Mouse (Mus musculus) embryonic facial prominence, embryonic 12.5 days (tissue): ENCODE data around the gene Lgals12. TPM values are rescaled to one million over a fixed set of nuclear protein-coding genes. Genes with fewer than 3 reads are reported as not detected.

Experiments
- ATAC-seq: fragments of 200-750 bp; cut with Nextera tagmentation; 2 replicates; pipeline ENCODE4 v1.8.0; 2017; ENCODE audit not compliant: insufficient number of reproducible peaks, insufficient read depth, low FRiP score, low TSS enrichment
- H3K27ac ChIP-seq: fragments of 300-500 bp; sonication (generic); 2 replicates; pipeline ENCODE4 v1.5.1; 2016; ENCODE audit warnings: mild to moderate bottlenecking
- H3K27me3 ChIP-seq: fragments of 300-500 bp; sonication (generic); 2 replicates; pipeline ENCODE4 v1.6.1; 2016; ENCODE audit warnings: mild to moderate bottlenecking, moderate library complexity
- H3K36me3 ChIP-seq: fragments of 300-500 bp; sonication (generic); 2 replicates; pipeline ENCODE4 v1.6.1; 2016; ENCODE audit warnings: mild to moderate bottlenecking
- H3K4me1 ChIP-seq: fragments of 300-500 bp; sonication (generic); 2 replicates; pipeline ENCODE4 v1.6.1; 2016
- H3K4me2 ChIP-seq: fragments of 300-500 bp; sonication (generic); replicated peaks from 2 replicates; pipeline ENCODE4 v1.6.1; 2016; ENCODE audit warnings: mild to moderate bottlenecking, moderate library complexity
- H3K4me3 ChIP-seq: fragments of 300-500 bp; sonication (generic); 2 replicates; pipeline ENCODE4 v1.5.1; 2016; ENCODE audit warnings: mild to moderate bottlenecking
- H3K9ac ChIP-seq: fragments of 300-500 bp; sonication (generic); 2 replicates; pipeline ENCODE4 v1.6.1; 2016; ENCODE audit warnings: mild to moderate bottlenecking, moderate library complexity
- H3K9me3 ChIP-seq: fragments of 300-500 bp; sonication (generic); 2 replicates; pipeline ENCODE4 v1.6.1; 2016; ENCODE audit warnings: mild to moderate bottlenecking, moderate library complexity
- WGBS: fragments of 180-500 bp; shearing (Covaris S2); methylation state at CpG from one replicate; pipeline ENCODE4 v1.1.7; 2016; 5-methylcytosine and 5-hydroxymethylcytosine counted together
- polyA plus RNA-seq: library from polyadenylated mRNA; unstranded; fragments of >200 nt; fragmentation: Nextera tagmentation; extraction: Ambion mirVana; gene quantifications from 2 replicates; pipeline ENCODE4 v1.2.1, GENCODE M21; 2016

Gene Lgals12
- polyA plus RNA-seq = 0.11 and 0.17 TPM in 2 replicates

- peak within 1 kb of the TSS; percentile 24 for H3K4me3 ChIP-seq
- H3K9ac ChIP-seq = no peak within 1 kb of the TSS
- 7% methylated on average over 15 of the region's 15 CpGs for WGBS
- peaks cover 8% of the 10 kb centered on the region; the same call in 1 of the 2 replicates for H3K27me3 ChIP-seq
- peak within 1 kb of the TSS; percentile 63 for H3K4me2 ChIP-seq
- no peaks in the 10 kb centered on the region for H3K36me3 ChIP-seq
- no peak for ATAC-seq
- peak within 1 kb of the TSS; percentile 69; the same call in 1 of the 2 replicates for H3K27ac ChIP-seq
- H3K9me3 ChIP-seq = no peaks in the 10 kb centered on the region
- H3K4me1 ChIP-seq = peaks cover 16% of the 10 kb centered on the region
These were observed at the start of gene Lgals12 for GRCm38 (mm10) chr19:7606801-7607689. Gene Lgals12 (minus strand): TSS chr19:7607193.

- no peak for ATAC-seq
- H3K4me2 ChIP-seq = no peak overlapping the region
- H3K36me3 ChIP-seq = no peaks in the 10 kb centered on the region
- no peak overlapping the region for H3K4me3 ChIP-seq
- H3K4me1 ChIP-seq = no peaks in the 10 kb centered on the region
- H3K9ac ChIP-seq = no peak overlapping the region
- H3K27ac ChIP-seq = no peak overlapping the region
- 72% methylated on average over 8 of the region's 8 CpGs for WGBS
- H3K9me3 ChIP-seq = no peaks in the 10 kb centered on the region
- H3K27me3 ChIP-seq = no peaks in the 10 kb centered on the region
These were observed 42.1 kb upstream of the Lgals12 start for GRCm38 (mm10) chr19:7648913-7649666.

GRCm38 (mm10) chr19:7633786-7634185, 26.8 kb upstream of the Lgals12 start:
- Histone ChIP-seq H3K27ac (no peak overlapping the region), H3K4me1 (no peaks in the 10 kb centered on the region), H3K9ac (no peak overlapping the region), H3K36me3 (no peaks in the 10 kb centered on the region), H3K9me3 (no peaks in the 10 kb centered on the region), H3K4me3 (no peak overlapping the region), H3K27me3 (no peaks in the 10 kb centered on the region), H3K4me2 (no peak overlapping the region)
- no peak for ATAC-seq
- 68% methylated on average over 1 of the region's 1 CpGs for WGBS

DNA sequence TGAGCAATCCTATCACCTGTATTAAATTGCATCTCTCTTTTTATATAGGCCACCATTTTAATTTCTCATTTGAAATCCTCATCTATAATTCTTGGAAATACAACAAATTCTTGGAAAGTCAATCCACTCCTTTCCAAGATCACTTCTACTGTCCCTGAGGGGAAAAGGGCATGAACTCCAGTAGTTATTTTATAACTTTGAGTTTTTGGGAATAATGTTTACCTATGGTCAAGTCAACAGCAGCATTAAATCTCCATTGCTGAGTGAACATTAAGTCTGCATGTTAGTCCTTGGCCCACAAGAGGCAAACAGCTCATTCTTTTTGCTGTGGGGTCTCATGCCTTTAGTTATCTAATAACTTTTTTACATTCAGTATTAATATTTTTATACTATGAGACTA, 26.0 kb upstream of the Lgals12 start:
- no peaks in the 10 kb centered on the region for H3K9me3 ChIP-seq
- H3K4me2 ChIP-seq = no peak overlapping the region
- no peaks in the 10 kb centered on the region for H3K4me1 ChIP-seq
- H3K27ac ChIP-seq = no peak overlapping the region
- no peak overlapping the region for H3K9ac ChIP-seq
- ATAC-seq = no peak
- no peaks in the 10 kb centered on the region for H3K27me3 ChIP-seq
- no peaks in the 10 kb centered on the region for H3K36me3 ChIP-seq
- no peak overlapping the region for H3K4me3 ChIP-seq

GRCm38 (mm10) chr19:7617696-7618095, 10.7 kb upstream of the Lgals12 start:
- no peaks in the 10 kb centered on the region for H3K9me3 ChIP-seq
- peaks cover 6% of the 10 kb centered on the region for H3K27me3 ChIP-seq
- no peak overlapping the region for H3K9ac ChIP-seq
- WGBS = 44% methylated on average over 7 of the region's 7 CpGs
- no peak overlapping the region for H3K4me2 ChIP-seq
- H3K4me1 ChIP-seq = no peaks in the 10 kb centered on the region
- H3K36me3 ChIP-seq = no peaks in the 10 kb centered on the region
- ATAC-seq = no peak
- no peak overlapping the region for H3K4me3 ChIP-seq
- H3K27ac ChIP-seq = no peak overlapping the region

DNA sequence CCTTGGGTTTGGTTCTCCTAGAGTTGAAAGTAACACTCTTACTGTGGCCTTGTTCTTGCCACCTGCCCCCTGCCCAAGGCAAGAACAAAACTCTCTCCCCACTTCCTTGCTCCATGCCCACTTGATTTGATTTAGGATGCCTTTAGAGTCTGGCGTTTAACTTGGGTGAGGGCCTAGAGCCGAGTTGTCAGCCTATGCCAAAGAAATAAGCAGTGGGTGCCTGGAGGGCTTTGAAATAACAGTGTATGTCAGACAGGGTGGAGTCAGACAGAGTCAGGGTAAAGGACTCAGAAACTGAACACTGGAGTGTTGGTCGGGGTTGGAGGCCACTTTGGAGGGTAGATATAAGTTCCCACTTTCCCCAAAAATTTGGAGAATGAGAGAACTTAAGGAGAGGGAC, 10.1 kb upstream of the Lgals12 start:
- Histone ChIP-seq H3K9ac (no peak overlapping the region), H3K27ac (no peak overlapping the region), H3K4me1 (peaks cover 4% of the 10 kb centered on the region; the same call in 1 of the 2 replicates), H3K4me2 (no peak overlapping the region), H3K9me3 (no peaks in the 10 kb centered on the region), H3K36me3 (no peaks in the 10 kb centered on the region), H3K27me3 (peaks cover 12% of the 10 kb centered on the region), H3K4me3 (no peak overlapping the region)
- 47% methylated on average over 3 of the region's 3 CpGs for WGBS
- ATAC-seq = no peak

DNA sequence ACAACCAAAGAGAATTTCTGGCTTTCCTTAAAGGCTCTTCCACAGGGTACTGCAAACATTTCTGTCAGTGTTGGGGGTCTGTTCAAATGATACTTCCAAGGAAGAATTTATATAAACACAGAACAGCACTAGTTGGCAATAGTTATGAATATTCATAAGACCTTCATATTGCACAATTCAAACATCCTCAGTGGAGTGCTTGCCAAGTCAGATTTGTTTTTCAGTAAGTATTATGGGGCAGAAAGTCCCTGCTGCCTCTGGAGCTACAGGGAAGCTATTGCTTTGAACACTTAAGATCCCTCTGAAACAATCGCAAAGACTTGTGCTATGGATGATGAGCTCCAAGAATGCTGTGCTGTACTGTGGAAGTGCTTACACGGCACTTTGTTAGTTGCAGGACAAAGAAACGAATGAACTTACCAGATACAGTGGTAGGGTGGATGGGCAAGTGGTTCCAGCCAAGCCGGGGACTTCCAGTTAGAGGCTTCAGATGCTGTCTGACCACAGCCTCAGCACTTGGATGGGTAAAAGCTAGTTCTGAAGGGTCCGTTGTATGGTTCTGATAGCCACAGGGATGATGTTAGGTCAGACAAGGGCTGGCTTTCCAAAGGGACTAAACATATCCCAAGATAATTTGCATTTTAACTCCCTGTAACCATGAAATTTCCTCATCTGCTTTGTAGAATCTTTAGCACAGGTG, 9.4 kb upstream of the Lgals12 start:
- Histone ChIP-seq H3K4me3 (no peak overlapping the region), H3K27ac (no peak overlapping the region), H3K9ac (no peak overlapping the region), H3K9me3 (no peaks in the 10 kb centered on the region), H3K4me1 (peaks cover 4% of the 10 kb centered on the region), H3K27me3 (peaks cover 18% of the 10 kb centered on the region), H3K4me2 (no peak overlapping the region), H3K36me3 (no peaks in the 10 kb centered on the region)
- 84% methylated on average over 5 of the region's 5 CpGs for WGBS
- ATAC-seq = no peak

DNA sequence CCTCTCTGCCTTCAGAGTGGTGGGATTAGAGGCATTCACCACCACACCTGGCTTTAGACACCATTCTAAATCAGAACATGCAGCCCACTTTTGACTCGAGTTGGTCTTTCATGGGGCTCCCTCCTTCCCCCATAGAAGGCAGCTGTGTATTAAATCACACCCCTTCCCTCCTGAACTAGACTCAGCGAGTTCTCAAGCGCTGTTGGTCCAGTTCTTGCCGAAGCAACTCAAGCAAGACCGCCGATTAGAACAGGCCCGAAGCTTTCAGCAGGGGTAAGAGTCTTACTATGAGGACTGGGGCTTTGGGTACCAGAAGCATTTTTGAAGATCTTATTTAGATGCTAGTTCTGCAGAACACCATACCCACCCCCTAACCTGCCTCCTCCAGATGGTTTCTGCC, 6.2 kb upstream of the Lgals12 start:
- 83% methylated on average over 7 of the region's 7 CpGs for WGBS
- no peak overlapping the region for H3K27ac ChIP-seq
- no peak overlapping the region for H3K9ac ChIP-seq
- H3K4me2 ChIP-seq = no peak overlapping the region
- ATAC-seq = no peak
- H3K4me1 ChIP-seq = peaks cover 4% of the 10 kb centered on the region
- no peaks in the 10 kb centered on the region for H3K36me3 ChIP-seq
- no peak overlapping the region for H3K4me3 ChIP-seq
- H3K27me3 ChIP-seq = peaks cover 20% of the 10 kb centered on the region
- H3K9me3 ChIP-seq = no peaks in the 10 kb centered on the region

DNA sequence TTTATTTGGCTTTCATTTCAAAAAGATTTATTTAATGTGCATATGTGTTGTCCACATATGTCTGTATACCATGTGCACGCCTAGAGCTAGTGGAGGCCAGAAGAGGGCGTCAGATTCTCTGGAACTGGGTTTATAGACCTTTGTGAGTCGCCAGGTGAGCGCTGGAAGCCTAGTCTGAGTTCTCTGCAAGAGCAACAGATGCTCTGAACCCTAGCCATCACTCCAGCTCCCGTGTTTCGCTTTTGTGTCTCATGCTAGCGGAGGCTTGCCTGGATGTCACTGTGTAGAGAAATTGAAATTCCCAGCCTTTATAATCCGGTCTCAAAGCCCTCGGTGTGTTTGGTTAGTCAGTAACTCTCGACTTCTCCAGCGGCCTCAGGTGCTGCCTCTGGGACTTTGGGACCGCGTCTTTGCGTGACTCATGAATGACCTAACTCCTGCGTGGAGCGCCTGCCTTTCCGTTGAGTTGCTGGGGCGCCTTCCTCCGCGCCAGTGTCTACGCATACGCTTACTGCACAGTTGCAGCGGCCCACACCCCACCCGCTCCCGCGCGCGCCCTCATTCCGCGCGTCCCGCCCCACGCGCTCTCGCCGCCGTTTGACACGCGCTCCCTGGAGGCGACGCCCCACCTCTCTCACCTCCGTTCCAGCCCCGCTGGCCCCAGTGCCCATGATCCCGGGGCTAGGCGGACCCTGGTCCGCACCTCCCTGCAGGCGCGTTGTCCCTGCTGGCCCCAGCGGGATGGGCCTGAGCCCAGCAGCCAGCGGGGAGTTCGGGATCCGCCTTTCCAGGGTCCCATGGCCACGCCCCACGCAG, 5.2 kb upstream of the Lgals12 start, which contains the start of gene Hrasls5:
TSS of gene Hrasls5 (plus strand) at position 600 of the 816 bp plus-strand sequence.
- Histone ChIP-seq H3K27me3 (peaks cover 20% of the 10 kb centered on the region), H3K4me1 (peaks cover 4% of the 10 kb centered on the region), H3K27ac (no peak within 1 kb of the TSS), H3K9me3 (no peaks in the 10 kb centered on the region), H3K4me2 (peak within 1 kb of the TSS; percentile 94), H3K36me3 (no peaks in the 10 kb centered on the region), H3K9ac (peak within 1 kb of the TSS; percentile 54), H3K4me3 (peak within 1 kb of the TSS; percentile 46)
- 3% methylated on average over 54 of the region's 54 CpGs for WGBS
- peak; percentile 55; the same call in 1 of the 2 replicates for ATAC-seq

DNA sequence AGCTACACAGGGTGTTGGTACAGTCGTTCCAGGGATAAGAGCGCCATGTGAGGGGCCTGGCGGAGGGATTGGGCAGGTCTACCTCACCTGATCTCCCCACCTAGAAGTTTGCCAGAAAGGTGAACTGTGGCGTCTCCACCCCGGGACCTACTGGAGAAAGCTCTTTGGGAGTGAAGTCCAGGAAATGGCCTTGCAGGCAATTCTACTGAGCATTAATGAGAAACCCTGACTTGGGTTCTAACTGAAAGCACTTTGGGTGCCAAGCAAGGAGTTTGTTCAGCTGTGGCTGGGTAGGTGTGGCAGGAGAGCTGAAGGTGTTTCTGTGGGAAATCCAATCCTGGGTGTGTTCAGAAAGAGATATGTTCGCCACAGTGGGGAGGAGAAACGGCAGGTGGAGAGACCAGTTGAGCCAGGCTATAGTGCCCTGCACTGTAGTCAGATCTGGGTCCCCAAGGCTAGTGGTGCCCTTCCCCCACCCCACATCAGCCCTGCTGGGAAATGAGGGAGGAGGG, 753 bp upstream of the Lgals12 start:
- Histone ChIP-seq H3K27ac (no peak overlapping the region), H3K36me3 (no peaks in the 10 kb centered on the region), H3K4me2 (no peak overlapping the region), H3K27me3 (peaks cover 15% of the 10 kb centered on the region), H3K4me3 (no peak overlapping the region), H3K4me1 (peaks cover 20% of the 10 kb centered on the region), H3K9ac (no peak overlapping the region), H3K9me3 (no peaks in the 10 kb centered on the region)
- 75% methylated on average over 7 of the region's 7 CpGs for WGBS
- ATAC-seq = no peak
